Mouse (Mus musculus): ENCODE results near the gene D430019H16Rik.
A peak's percentile ranks its signal among the peaks of the same experiment; 100 is the strongest.

Gene D430019H16Rik

DNA sequence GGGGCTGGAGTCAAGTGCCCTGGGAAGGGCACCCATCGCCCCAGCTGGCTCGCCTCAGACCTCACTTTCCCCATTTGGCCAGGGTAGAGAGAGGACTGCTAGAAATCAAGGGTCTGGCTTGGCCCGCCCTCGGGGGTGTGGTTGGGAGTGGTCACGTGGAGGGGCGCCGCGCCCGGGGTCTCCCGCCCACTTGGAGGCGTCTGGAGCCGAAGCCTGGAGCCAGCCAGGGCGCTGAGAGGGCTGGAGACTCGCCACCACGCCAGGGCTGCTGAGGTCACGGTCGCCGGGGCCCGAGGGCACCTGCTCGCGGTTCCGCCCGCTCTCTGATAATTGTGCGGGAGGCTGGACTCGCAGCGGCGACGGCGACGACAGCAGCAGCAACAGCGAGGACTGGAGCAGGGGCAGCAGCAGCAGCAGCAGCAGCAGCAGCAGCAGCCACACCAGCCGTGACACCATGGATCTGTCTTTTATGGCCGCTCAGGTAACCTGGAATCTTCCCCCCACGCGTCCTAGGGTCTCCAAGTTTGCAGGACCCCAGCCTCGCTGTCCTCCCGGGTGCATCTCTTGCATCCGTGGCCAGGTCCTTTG lies at the start of gene D430019H16Rik:
TSS of gene D430019H16Rik (plus strand) at position 187 of the 588 bp plus-strand sequence.
- DNase-seq (ENCODE audit: low spot score in 2 of 2): peak; percentile 67 to 71

DNA sequence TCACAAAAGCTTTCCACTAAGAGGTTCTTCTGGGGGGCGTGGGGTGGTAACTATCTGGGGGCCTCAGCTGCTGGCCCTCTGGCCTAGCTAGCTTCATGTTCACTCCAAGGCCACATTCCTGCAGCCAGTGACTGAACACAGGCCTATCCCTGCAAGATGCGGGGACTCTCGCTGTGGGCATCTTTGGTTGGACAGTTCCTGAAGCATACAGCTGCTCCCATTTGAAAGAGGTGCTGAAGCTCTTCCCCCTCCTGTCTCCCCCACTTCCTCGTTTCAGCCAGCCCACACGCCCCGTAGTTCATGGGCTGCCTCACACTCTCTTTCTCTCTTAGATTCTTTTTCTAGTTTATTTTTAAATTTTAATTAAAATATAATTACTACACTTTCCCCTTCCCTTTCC lies 47.6 kb upstream of the D430019H16Rik start:
- no peak for DNase-seq (ENCODE audit: low spot score in 2 of 2)

DNA sequence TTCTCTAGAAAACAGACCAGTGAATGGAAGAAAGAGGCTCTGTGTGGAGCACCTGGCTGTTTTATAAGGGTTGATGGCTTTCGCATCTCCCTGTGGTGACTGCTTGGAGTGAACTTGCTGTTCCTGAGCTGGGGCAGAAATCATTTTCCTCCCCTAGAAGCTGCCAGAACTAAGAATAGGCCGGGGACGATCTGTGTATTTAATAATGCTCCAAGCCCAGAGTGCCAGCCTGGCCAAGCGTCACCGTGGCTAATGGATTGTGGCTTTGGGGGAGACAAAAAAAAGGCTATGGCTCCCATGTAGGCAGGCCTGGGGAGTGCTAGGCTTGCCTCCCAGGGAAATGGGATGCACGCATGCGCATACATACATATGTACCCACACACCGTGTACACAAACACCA lies 39.7 kb upstream of the D430019H16Rik start:
- DNase-seq (ENCODE audit: low spot score in 2 of 2): no peak

DNA sequence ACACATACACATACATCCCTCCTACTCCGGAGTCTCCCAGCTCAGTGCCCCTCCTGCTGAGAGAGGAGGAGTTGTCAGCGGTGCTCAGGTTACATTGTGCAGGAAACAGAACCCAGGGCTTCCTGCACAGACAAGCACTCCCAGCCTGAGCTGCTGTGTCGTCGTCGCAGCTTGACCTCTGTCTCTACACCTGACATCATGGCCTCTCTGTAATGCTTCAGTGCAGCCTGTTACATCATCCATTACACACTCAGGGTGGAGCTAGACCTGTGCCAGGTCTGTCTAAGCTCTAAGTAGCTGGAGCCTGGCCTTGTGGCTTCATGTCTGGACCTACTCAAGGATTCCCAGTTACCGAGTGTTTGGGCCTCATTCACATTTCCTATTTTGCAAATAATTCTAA lies 33.2 kb upstream of the D430019H16Rik start:
- no peak for DNase-seq (ENCODE audit: low spot score in 2 of 2)

DNA sequence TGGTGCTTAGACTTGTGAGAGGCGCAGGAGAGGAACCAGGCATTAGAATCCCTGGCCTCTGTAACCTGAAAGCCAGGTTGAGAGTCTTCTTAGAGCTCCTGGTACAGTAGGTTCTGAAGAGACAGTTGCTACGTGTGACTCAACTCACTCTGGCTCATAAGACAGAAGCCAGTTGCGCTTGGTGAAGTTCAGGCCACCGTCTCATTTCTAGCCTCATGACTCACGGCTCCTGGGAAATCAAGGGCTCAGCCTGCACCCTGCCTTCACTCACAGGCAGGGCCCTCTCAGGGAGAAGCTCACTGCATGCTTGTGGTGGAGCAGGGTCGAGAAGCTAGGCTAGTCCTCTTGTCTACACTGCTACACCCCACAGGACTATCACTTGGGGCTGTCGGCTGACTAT lies 27.1 kb upstream of the D430019H16Rik start:
- DNase-seq (ENCODE audit: low spot score in 2 of 2): peak; percentile 27 to 36

DNA sequence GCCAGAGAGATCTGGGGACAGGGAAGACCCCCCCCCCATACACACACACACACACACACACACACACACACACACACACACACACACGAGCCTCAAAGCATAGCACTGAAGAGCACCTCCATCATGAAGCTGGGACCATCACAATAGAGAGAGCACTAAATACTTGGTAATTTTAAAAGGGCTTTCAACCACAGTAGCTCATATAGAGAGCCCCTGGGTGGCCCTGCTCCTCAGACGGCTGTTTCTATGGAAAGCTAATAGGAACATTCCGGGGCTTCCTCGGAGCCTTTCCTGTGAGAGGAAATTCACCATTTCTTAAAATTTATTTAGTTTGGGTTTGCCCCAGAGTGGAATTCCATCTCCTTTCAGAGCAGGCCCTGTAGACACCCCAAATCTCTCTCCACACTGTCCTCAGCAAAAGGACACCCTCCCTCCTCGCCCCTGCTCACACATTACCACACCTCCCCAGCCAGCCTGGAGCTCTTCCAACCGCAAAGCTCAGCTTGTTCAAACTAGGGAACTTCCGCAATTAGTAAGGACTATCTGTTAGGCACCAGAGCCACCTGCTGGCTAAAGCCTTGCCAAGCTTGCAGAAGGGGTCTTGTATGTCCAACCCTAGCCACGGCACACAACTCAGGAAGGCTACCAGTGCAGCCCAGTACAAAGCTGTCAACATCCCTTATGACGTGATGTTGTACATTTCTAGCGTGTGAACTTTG lies 26.5 kb upstream of the D430019H16Rik start:
- peak; percentile 84 to 85 for DNase-seq (ENCODE audit: low spot score in 2 of 2)

DNA sequence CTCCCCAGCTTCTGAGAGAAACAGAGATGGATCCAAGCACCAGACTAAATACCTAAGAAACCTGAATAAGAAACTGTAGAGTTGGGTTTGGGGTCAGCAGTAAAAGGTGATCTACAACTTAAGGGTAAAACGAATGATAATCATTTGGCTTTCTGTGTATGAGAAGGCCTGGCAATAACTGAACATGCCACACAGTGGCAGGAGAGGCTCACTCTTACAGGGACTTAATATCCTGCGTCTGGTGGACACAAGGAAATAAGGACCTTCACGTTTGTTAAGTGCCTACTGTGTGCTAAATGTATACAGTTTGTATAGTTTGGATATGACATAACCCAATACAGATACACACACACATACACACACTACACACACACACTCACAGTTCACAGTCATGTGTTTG lies 21.8 kb upstream of the D430019H16Rik start:
- peak in 1 of 2 experiments; percentile 31 for DNase-seq (ENCODE audit: low spot score in 2 of 2)

DNA sequence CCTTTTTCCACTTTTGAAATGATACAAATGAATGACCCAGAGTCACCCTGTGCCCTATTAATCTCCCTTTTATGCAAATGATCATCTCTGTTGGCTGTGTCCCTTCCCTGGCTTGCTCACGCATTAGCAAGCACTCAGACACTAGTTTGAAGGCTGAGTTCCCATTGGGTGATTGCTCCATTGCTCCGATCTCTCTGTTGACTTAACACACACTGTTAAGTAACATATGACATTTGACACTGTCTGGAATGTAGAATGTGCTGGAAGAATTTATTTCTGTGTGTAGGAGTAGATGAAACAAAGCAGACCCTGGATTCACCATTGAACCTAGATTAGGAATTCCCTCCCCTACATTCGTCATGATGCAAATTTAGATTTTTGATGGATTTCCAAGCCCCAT lies 20.8 kb upstream of the D430019H16Rik start:
- DNase-seq (ENCODE audit: low spot score in 2 of 2): no peak

DNA sequence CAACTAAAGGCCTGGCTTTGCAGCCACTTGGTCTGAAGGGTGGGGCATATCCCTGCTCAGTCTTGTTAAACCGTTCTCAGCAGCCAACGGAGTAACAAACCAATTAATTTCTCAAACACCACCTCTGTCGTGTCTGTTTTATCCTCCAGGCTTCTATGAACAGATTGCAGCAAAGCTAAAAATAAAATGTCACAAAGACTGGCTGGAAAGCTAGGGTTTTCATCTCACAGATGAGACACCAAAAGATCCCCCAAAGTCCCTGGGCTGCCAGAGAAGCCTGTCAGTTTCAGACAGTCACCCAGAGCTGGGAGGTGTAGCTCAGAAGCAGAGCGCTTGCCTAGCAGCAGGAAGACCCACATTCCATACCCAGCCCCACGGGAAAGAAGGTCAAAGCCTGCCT lies 15.4 kb upstream of the D430019H16Rik start:
- peak; percentile 34 to 52 for DNase-seq (ENCODE audit: low spot score in 2 of 2)

DNA sequence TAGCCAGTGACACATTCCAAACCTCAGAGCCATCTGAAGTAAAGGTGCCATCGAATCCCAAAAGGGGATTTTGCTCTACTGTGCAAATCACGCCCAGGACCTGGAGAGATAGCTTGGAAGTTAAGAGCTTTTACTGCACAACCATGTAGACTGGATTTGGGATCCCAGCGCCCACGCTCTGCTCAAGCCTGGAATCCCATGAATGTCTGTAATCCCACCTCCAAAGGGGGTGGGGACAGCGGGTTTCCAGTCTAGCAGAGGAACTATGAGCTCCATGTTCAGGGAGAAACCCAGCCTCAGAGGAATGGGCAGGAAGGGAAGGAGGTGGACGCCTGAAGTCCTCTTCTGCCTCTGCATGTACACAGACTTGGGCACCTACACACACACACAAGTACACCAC lies 13.7 kb upstream of the D430019H16Rik start:
- DNase-seq (ENCODE audit: low spot score in 2 of 2): no peak

DNA sequence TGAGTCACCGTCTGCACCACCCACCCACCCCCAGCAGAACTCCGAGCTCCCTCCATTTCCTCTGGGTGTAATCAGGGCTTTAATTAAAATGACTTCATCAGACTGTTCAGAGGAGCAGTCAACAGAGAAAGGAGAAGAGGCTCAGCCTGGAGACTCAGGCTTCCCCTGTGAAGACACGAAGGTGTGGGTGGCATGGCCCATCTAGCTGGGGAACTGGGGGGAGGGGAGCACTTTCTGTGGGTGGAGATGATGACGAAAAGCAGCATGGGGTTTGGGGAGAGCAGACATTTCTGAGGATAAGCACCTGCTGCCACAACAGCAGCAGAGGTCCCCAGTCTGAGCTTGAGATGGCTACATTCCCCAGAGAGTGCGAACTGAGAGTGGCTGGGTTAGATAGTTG lies 10.1 kb upstream of the D430019H16Rik start:
- peak; percentile 51 to 59 for DNase-seq (ENCODE audit: low spot score in 2 of 2)

DNA sequence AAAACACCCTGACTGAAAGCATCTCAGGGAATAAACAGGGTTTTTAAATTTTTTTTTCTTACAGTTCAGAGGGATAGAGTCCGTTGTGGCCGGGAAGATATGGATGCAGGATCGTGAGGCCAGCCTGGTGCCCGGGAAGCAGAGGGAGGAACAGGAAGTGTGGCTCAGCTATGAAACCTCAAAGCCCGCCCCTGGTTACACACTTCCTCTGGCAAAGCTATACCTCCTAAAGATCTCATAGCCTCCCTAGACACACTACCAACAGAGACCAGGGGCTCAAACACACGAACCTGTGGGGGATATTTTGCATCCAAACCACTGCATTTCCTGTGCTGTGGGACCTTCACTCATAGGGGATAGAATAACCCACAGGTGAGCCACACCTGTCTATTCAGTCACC lies 7.9 kb upstream of the D430019H16Rik start:
- DNase-seq (ENCODE audit: low spot score in 2 of 2): no peak

DNA sequence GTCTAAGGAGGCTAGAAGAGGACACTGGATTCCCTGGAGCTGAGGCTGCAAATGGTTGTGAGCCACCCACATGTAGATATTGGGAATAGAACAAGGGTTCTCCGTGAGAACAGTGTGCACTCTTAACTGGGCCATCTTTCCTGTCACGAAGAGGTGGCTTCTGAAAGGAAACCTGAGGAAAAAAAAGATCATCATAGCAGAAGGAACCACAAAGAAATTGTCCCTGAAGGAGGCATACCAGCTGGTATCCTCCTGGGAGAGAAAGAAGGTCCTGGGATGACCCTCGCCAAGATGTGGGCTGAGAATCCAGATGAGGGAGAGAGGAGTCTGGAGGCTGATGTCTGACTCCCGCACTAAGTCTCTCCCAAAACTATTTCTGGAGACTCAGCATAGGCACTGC lies 4.4 kb upstream of the D430019H16Rik start:
- peak; percentile 29 to 41 for DNase-seq (ENCODE audit: low spot score in 2 of 2)

DNA sequence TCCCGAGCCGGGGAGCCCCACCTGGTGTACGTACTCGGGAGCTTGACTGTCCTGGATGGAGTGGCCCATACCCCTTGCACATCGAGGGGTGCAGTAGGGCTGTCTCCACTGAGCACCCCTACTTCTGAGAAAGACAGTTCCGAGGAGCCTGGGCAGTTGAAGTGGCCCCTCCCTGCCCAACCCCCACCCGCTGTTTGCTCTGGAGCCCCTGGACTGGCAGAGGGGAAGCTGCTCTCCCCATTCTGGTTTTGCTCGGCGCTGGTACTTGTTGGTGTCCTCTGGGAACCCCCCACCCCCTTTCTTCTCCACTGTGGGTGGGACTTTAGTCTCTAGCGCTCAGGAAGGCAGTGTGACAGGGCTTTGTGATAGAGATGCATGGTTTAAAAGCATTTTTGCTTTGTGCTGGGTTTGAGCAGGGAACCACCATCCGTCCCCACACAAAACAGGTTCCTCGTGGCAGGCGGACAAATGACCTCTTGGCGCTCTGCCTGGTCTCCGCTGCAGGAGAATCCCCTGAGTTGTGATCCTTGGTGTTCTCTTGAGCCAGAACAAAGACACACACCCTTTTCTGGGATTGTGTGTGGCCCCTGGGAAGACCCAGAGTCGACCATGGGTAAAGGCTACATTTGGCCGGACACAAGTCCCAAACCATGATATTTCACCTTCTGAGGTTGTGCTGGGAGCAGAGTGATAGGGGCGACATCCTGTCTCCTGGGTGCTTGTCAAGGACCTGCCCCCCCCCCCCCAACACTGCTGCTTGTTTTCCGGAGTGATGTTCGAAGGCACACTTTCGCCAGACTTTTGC lies 804 bp downstream of the D430019H16Rik start:
- no peak for DNase-seq (ENCODE audit: low spot score in 2 of 2)

DNA sequence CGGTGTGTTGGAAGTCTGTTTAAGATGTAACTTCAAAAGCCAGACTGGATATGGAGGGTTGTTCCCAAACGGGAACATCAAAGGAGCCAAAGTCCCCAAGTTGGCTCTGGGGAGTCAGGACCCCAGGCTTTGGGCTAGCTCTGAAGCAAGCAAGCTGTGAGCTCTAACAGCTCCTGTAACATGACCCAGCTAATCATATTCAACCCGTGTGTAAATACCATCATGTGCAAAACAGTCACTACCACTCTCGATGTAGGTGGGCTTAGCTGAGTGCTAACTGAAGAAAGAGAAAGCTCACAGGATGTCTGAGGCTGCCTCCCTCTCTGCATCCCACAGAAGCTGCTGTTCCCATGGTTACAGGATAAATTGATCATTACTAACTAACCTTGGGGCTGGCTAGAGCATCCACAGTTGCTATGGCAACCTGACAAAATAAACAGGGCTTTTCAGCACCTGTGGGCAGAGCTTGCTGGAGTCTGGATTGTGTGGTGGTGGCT lies 1.5 kb downstream of the D430019H16Rik start:
- peak; percentile 51 to 65 for DNase-seq (ENCODE audit: low spot score in 2 of 2)

DNA sequence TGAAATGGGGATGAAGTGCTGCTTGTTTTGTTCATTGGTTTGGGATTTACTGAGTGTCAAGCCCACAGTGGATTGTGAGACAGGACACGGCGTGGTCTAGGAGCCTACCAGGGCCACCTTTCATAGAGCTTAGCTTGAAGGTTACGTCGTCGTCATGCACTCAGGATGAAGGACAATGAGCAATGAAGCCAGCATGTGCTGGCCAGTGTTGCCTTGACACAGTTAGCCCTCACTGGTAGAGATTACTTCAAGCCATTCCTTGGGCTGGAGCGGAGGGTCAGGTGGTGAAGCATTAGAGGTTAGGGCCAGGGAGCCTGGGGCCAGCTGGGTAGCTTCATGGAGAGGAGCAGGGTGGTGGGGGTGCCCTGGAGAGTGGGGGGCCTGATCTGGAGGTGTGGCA lies 5.1 kb downstream of the D430019H16Rik start:
- DNase-seq (ENCODE audit: low spot score in 2 of 2): no peak

DNA sequence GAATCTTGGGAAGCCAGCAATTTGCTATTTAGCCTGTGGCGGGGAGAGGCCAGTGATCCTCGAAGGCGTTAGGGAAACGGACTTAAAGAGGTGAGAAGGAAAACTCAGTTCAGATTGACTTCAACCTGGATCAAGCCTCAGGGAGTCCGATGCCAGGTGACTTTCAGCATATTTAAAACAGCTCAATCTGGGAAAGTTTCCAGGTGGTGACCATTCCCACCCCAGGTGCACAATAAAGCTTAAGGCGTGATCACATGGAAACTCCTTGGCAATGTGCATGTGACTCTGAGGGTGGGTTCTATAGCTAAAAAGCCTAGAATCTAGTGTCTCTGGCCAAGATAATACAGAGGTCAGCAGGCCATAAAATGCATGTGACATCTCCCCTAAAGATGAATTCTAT lies 7.4 kb downstream of the D430019H16Rik start:
- no peak for DNase-seq (ENCODE audit: low spot score in 2 of 2)

DNA sequence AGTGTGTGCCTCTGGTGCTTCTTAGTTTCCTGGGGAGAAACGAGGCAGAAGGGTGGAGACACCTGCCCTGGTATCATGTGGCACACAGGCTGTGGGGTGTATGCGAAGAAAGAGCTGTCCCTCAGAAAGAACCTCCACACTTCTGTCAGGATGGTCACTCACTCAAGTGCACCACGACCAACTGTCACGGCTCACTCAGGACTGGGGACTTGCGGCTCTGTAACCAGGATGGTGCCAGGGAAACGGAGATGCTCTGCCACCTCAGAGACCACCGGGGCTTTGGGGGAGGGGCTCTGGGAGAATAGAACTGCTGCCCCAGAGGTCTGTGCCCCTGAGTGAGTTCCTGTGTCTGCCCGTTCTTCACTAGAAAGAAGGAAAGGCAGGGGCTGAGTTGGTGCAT lies 15.4 kb downstream of the D430019H16Rik start:
- DNase-seq (ENCODE audit: low spot score in 2 of 2): no peak

DNA sequence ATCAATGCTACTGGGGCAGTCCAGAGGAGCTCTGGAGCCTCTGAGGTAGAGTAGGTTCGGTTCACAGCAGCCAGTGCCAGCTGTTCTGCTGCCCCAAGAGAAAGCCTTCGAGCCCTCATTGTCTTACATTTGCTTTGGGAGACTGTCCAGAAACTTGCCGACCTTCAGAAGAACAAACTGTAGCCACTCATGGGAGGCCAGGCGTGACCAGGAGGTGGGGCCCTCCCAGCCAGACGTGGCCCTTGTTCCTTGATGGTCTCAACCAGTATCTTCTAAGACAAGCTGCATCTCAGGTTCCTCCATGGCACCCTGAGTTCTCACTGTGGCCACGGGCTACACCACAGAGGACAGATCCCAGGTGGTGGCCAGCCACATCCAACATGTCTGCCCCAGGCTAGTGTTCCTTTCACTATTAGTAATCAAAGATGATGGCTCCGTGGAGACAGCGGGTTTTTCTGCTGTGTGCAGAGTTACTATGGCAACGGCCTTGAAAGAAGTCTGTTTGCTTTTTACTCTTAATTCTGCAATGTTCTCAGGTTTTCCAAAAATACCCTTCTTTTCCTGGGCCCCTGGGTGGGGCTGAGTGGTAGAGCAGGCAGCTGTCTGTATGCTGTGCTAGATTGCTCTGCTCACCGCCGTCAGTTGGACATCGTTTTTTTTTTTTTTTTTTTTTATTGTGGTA lies 21.7 kb downstream of the D430019H16Rik start:
- peak; percentile 50 to 59 for DNase-seq (ENCODE audit: low spot score in 2 of 2)

DNA sequence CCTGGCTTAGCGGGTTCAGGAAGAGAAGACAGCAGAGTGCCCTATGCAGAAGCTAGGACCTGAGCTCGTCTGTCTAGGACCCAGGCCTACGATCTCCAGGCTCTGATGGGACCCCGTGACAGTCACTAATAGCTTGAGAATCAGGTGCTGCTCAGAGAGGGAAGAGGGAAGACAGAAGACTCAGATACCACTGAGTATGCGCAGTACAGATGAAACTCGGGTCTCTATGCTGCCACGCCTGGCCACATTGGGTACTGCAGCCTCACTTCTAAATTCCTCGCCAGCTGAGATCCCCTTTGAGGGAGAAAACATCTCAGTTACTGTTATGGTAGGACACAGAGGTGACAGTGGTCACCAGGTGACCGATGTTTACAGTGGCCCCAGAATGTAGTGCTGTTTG lies 22.8 kb downstream of the D430019H16Rik start:
- DNase-seq (ENCODE audit: low spot score in 2 of 2): peak; percentile 72 to 79

DNA sequence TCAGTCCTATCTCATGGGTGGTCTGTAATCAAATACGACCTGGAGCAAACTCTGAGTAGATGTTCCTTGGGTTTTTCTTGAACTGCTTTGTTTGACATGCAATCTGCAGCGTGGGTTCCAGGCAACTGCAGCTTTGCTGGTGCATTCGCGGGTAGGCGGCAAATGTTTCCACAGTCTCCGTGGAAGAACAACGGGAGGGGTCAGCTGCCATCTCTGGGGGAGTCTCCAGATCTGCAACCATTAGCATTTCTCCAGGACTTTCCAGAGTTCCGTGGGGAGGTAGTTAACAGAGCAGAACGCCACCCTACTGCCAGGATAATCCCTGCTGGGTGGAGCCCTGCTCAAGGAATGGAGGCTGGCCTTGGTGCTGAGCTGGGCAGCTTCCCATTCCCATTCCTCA lies 23.3 kb downstream of the D430019H16Rik start:
- DNase-seq (ENCODE audit: low spot score in 2 of 2): peak in 1 of 2 experiments; percentile 32

DNA sequence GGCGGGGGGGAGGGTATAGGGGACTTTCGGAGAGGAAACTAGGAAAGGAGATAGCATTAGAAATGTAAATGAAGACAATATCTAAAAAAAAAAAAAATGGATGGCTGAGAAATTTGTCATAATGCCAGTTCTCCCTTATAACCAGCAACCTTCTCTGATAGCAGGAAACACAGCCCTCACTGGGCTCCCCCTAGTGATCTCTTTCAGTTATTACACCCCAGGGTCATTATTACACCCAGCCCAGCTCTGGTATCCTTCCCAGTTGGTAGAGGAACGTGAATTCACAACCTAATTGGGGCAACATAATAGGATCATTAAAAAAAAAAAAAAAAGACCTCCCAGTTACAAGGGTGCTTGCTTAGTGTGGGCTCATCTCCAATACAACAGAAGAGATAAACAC lies 29.8 kb downstream of the D430019H16Rik start:
- peak in 1 of 2 experiments; percentile 49 for DNase-seq (ENCODE audit: low spot score in 2 of 2)

Data from right cerebral cortex, adult 2 months (tissue).